Mouse (Mus musculus) liver, embryonic 12.5 days (tissue): Measurements from ENCODE around the gene Slc12a9. TPM values are rescaled to one million over a fixed set of nuclear protein-coding genes. Genes with fewer than 3 reads are reported as not detected.
"Not testable (repeated sequence)": the region's sequence is repeated elsewhere in the genome, so short reads cannot be mapped to it uniquely, and the experiment has no call there.

Experiments used
- ATAC-seq: fragments of 200-750 bp; cut with Nextera tagmentation; 2 replicates; pipeline ENCODE4 v1.8.0; 2017; ENCODE audit warnings: moderate number of reproducible peaks, mild to moderate bottlenecking, moderate library complexity
- H3K27ac ChIP-seq: fragments of 300-500 bp; sonication (generic); 2 replicates; pipeline ENCODE4 v1.5.1; 2016; ENCODE audit warnings: mild to moderate bottlenecking
- H3K27me3 ChIP-seq: fragments of 300-500 bp; sonication (generic); replicated peaks from 2 replicates; pipeline ENCODE4 v1.6.1; 2016; ENCODE audit warnings: mild to moderate bottlenecking, moderate library complexity
- H3K36me3 ChIP-seq: fragments of 300-500 bp; sonication (generic); 2 replicates; pipeline ENCODE4 v1.6.1; 2016; ENCODE audit warnings: mild to moderate bottlenecking, moderate library complexity
- H3K4me1 ChIP-seq: fragments of 300-500 bp; sonication (generic); 2 replicates; pipeline ENCODE4 v1.6.1; 2016
- H3K4me2 ChIP-seq: fragments of 300-500 bp; sonication (generic); 2 replicates; pipeline ENCODE4 v1.6.1; 2016; ENCODE audit warnings: mild to moderate bottlenecking, moderate library complexity
- H3K4me3 ChIP-seq: fragments of 300-500 bp; sonication (generic); 2 replicates; pipeline ENCODE4 v1.5.1; 2016; ENCODE audit warnings: mild to moderate bottlenecking, moderate library complexity
- H3K9ac ChIP-seq: fragments of 300-500 bp; sonication (generic); 2 replicates; pipeline ENCODE4 v1.6.1; 2016; ENCODE audit warnings: mild to moderate bottlenecking, moderate library complexity
- H3K9me3 ChIP-seq: fragments of 300-500 bp; sonication (generic); replicated peaks from 2 replicates; pipeline ENCODE4 v1.6.1; 2016; ENCODE audit warnings: mild to moderate bottlenecking, moderate library complexity
- WGBS: fragments of 180-500 bp; shearing (Covaris S2); methylation state at CpG from one replicate; pipeline ENCODE4 v1.1.7; 2016; ENCODE audit not compliant: insufficient replicate concordance; 5-methylcytosine and 5-hydroxymethylcytosine counted together
- polyA plus RNA-seq: library from polyadenylated mRNA; unstranded; fragments of >200 nt; fragmentation: Nextera tagmentation; extraction: Ambion mirVana; gene quantifications from 2 replicates; pipeline ENCODE4 v1.2.1, GENCODE M21; 2016

Slc12a9 gene
- polyA plus RNA-seq, 1 experiment from 2014 or later, result 5.0 TPM

GRCm38 (mm10) chr5:137293282-137293681 is 40.1 kb downstream of the Slc12a9 start:
- peak overlapping the region; percentile 100 for H3K27ac ChIP-seq
- WGBS, result 0% methylated on average over 14 of the region's 15 CpGs
- peak; percentile 36 for ATAC-seq
- H3K27me3 ChIP-seq, result peaks cover 25% of the 10 kb centered on the region
- no peaks in the 10 kb centered on the region for H3K9me3 ChIP-seq
- H3K4me2 ChIP-seq, result peak overlapping the region; percentile 100
- peaks cover 75% of the 10 kb centered on the region for H3K4me1 ChIP-seq
- H3K36me3 ChIP-seq, result peaks cover 46% of the 10 kb centered on the region
- peak overlapping the region; percentile 77 for H3K4me3 ChIP-seq
- H3K9ac ChIP-seq, result peak overlapping the region; percentile 91

GRCm38 (mm10) chr5:137291381-137291926 is 41.9 kb downstream of the Slc12a9 start:
- Histone ChIP-seq H3K9me3 (no peaks in the 10 kb centered on the region), H3K4me2 (peak overlapping the region; percentile 100), H3K27ac (peak overlapping the region; percentile 100), H3K27me3 (peaks cover 37% of the 10 kb centered on the region), H3K36me3 (peaks cover 28% of the 10 kb centered on the region), H3K9ac (peak overlapping the region; percentile 91), H3K4me1 (peaks cover 93% of the 10 kb centered on the region), H3K4me3 (peak overlapping the region; percentile 77)
- WGBS, result 67% methylated on average over 15 of the region's 15 CpGs
- no peak for ATAC-seq

- WGBS, result 11% methylated on average over 15 of the region's 15 CpGs
Observed at GRCm38 (mm10) chr5:137290677-137291076, 42.7 kb downstream of the Slc12a9 start.

GRCm38 (mm10) chr5:137289591-137290365 is 43.6 kb downstream of the Slc12a9 start:
- Histone ChIP-seq H3K9me3 (no peaks in the 10 kb centered on the region), H3K4me3 (peak overlapping the region; percentile 77), H3K9ac (peak overlapping the region; percentile 91), H3K27ac (peak overlapping the region; percentile 100), H3K4me2 (peak overlapping the region; percentile 100), H3K27me3 (peaks cover 41% of the 10 kb centered on the region), H3K4me1 (peaks cover 82% of the 10 kb centered on the region), H3K36me3 (peaks cover 11% of the 10 kb centered on the region)
- WGBS, result 15% methylated on average over 13 of the region's 13 CpGs
- peak; percentile 79 for ATAC-seq

More at GRCm38 (mm10) chr5:137290677-137291076, 42.7 kb downstream of the Slc12a9 start:
- Histone ChIP-seq H3K4me2 (peak overlapping the region; percentile 100), H3K9ac (peak overlapping the region; percentile 91), H3K27me3 (peaks cover 41% of the 10 kb centered on the region), H3K4me3 (peak overlapping the region; percentile 77), H3K9me3 (no peaks in the 10 kb centered on the region), H3K27ac (peak overlapping the region; percentile 100), H3K36me3 (peaks cover 20% of the 10 kb centered on the region), H3K4me1 (peaks cover 91% of the 10 kb centered on the region)
- ATAC-seq, result peak; percentile 68

- Histone ChIP-seq H3K4me2 (peak overlapping the region; percentile 100), H3K4me3 (peak overlapping the region; percentile 77), H3K36me3 (peaks cover 11% of the 10 kb centered on the region), H3K27ac (peak overlapping the region; percentile 100), H3K9ac (peak overlapping the region; percentile 91), H3K27me3 (peaks cover 41% of the 10 kb centered on the region), H3K4me1 (peaks cover 77% of the 10 kb centered on the region), H3K9me3 (no peaks in the 10 kb centered on the region)
- peak; percentile 39 for ATAC-seq
- WGBS, result under 1% methylated on average over 25 of the region's 25 CpGs
Observed at GRCm38 (mm10) chr5:137288999-137289470, 44.4 kb downstream of the Slc12a9 start.

GRCm38 (mm10) chr5:137287953-137288743 is 45.2 kb downstream of the Slc12a9 start:
- no peaks in the 10 kb centered on the region for H3K9me3 ChIP-seq
- peak overlapping the region; percentile 100 for H3K27ac ChIP-seq
- 1% methylated on average over 58 of the region's 65 CpGs for whole genome bisulfite sequencing
- peaks cover 68% of the 10 kb centered on the region for H3K4me1 ChIP-seq
- peaks cover 41% of the 10 kb centered on the region for H3K27me3 ChIP-seq
- peak overlapping the region; percentile 100 for H3K4me2 ChIP-seq
- peaks cover 11% of the 10 kb centered on the region for H3K36me3 ChIP-seq
- H3K4me3 ChIP-seq, result peak overlapping the region; percentile 77
- no peak for ATAC-seq
- peak overlapping the region; percentile 91 for H3K9ac ChIP-seq

- Histone ChIP-seq H3K4me2 (peak within 1 kb of the TSS; percentile 100), H3K9ac (peak within 1 kb of the TSS; percentile 91), H3K4me1 (peaks cover 60% of the 10 kb centered on the region), H3K27ac (peak within 1 kb of the TSS; percentile 100), H3K9me3 (no peaks in the 10 kb centered on the region), H3K4me3 (peak within 1 kb of the TSS; percentile 77), H3K36me3 (peaks cover 11% of the 10 kb centered on the region), H3K27me3 (peaks cover 41% of the 10 kb centered on the region)
- 2% methylated on average over 40 of the region's 40 CpGs for WGBS
- ATAC-seq, result no peak
Observed at GRCm38 (mm10) chr5:137287032-137287952, 46.1 kb downstream of the Slc12a9 start, which contains the start of gene Ache. TSS of gene Ache (plus strand) at chr5:137287519.

GRCm38 (mm10) chr5:137286655-137287031 is 46.8 kb downstream of the Slc12a9 start:
- H3K4me2 ChIP-seq, result peak overlapping the region; percentile 100
- peaks cover 53% of the 10 kb centered on the region for H3K4me1 ChIP-seq
- H3K9me3 ChIP-seq, result no peaks in the 10 kb centered on the region
- WGBS, result under 1% methylated on average over 15 of the region's 16 CpGs
- ATAC-seq, result no peak
- peaks cover 6% of the 10 kb centered on the region for H3K36me3 ChIP-seq
- peak overlapping the region; percentile 100 for H3K27ac ChIP-seq
- peak overlapping the region; percentile 91 for H3K9ac ChIP-seq
- peaks cover 40% of the 10 kb centered on the region for H3K27me3 ChIP-seq
- H3K4me3 ChIP-seq, result peak overlapping the region; percentile 77

GRCm38 (mm10) chr5:137285986-137286385 is 47.4 kb downstream of the Slc12a9 start:
- Histone ChIP-seq H3K36me3 (no peaks in the 10 kb centered on the region), H3K9me3 (no peaks in the 10 kb centered on the region), H3K27ac (no peak overlapping the region), H3K4me3 (no peak overlapping the region), H3K4me1 (peaks cover 47% of the 10 kb centered on the region), H3K4me2 (no peak overlapping the region), H3K27me3 (peaks cover 37% of the 10 kb centered on the region), H3K9ac (no peak overlapping the region)
- no peak for ATAC-seq
- 39% methylated on average over 7 of the region's 7 CpGs for WGBS

GRCm38 (mm10) chr5:137285045-137285444 is 48.4 kb downstream of the Slc12a9 start:
- Histone ChIP-seq H3K27me3 (peaks cover 36% of the 10 kb centered on the region), H3K4me3 (no peak overlapping the region), H3K4me2 (no peak overlapping the region), H3K4me1 (peaks cover 37% of the 10 kb centered on the region), H3K9me3 (no peaks in the 10 kb centered on the region), H3K9ac (no peak overlapping the region), H3K36me3 (no peaks in the 10 kb centered on the region), H3K27ac (no peak overlapping the region)
- WGBS, result 49% methylated on average over 5 of the region's 5 CpGs
- no peak for ATAC-seq

GRCm38 (mm10) chr5:137284411-137284810 is 49.0 kb downstream of the Slc12a9 start:
- peaks cover 31% of the 10 kb centered on the region for H3K27me3 ChIP-seq
- H3K4me3 ChIP-seq, ATAC-seq, H3K36me3 ChIP-seq, H3K27ac ChIP-seq, H3K9ac ChIP-seq, H3K4me2 ChIP-seq, H3K9me3 ChIP-seq: not testable (repeated sequence)
- peaks cover 33% of the 10 kb centered on the region for H3K4me1 ChIP-seq
- WGBS, result 66% methylated on average over 5 of the region's 6 CpGs
